Mouse (Mus musculus): ENCODE data around the gene Dusp12. TPM values are rescaled to one million over a fixed set of nuclear protein-coding genes. Genes with fewer than 3 reads are reported as not detected.

Dusp12 gene
- total RNA-seq, 2 experiments from 2014 or later = 4.0 to 4.1 TPM

GRCm38 (mm10) chr1:170891646-170892045, 6.3 kb upstream of the Dusp12 start:
- intact Hi-C loops (cut with DNase I) = no loop called here
- no peak for DNase-seq
- TF ChIP-seq CTCF (IDR thresholded peaks at IDR 0.05) = no peak
- Histone ChIP-seq H3K27ac (no peak overlapping the region), H3K4me3 (no peak overlapping the region)

GRCm38 (mm10) chr1:170889310-170889709, 4.0 kb upstream of the Dusp12 start:
- TF ChIP-seq CTCF (IDR thresholded peaks at IDR 0.05) = no peak
- DNase-seq = no peak
- intact Hi-C loops (cut with DNase I) = no loop called here
- Histone ChIP-seq H3K27ac (no peak overlapping the region), H3K4me3 (no peak overlapping the region)

GRCm38 (mm10) chr1:170886044-170886458, 711 bp upstream of the Dusp12 start:
- intact Hi-C loops (cut with DNase I) = no loop called here
- no peak overlapping the region for H3K4me3 ChIP-seq
- no peak overlapping the region for H3K27ac ChIP-seq
- no peak for TF ChIP-seq CTCF (IDR thresholded peaks at IDR 0.05)
- DNase-seq = no peak

GRCm38 (mm10) chr1:170884390-170884789, 950 bp downstream of the Dusp12 start:
- TF ChIP-seq CTCF (IDR thresholded peaks at IDR 0.05) = no peak
- intact Hi-C loops (cut with DNase I) = no loop called here
- no peak for DNase-seq
- peak overlapping the region; percentile 92 for H3K4me3 ChIP-seq
- H3K27ac ChIP-seq = peak overlapping the region; percentile 92; the same call in 1 of the 2 replicates

DNA sequence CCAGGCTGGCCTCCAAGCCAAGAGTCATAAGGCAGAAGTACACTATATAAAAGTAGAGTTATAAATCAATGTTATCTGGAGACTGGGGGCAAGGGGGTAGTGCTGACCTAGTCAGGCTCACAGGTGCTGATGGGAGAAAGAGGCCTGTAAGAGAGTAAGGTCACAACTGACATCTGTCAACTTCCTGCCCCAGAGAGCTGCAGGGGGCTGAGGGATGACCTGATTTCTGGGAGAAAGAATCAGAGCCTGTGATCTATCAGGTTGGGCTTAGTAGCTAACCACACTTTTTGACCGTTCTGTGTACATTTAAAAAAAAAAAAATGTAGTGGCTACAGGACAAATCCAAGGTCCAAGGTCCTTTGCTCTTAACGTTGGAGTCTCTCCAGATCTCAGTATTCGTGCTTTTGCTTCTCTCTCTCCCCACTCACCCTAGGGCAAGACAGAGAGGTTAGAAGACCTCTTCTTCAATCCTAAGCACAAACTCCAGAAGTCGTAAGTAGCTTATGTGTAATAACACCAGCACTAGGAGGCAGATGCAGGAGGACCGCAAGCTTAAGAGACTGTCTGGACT, 2.3 kb downstream of the Dusp12 start:
- intact Hi-C loops (cut with DNase I) = no loop called here
- no peak overlapping the region for H3K4me3 ChIP-seq
- no peak for TF ChIP-seq CTCF (IDR thresholded peaks at IDR 0.05)
- DNase-seq = no peak
- H3K27ac ChIP-seq = no peak overlapping the region

GRCm38 (mm10) chr1:170876906-170877305, 8.4 kb downstream of the Dusp12 start:
- TF ChIP-seq CTCF (IDR thresholded peaks at IDR 0.05) = no peak
- no peak for DNase-seq
- Histone ChIP-seq H3K4me3 (no peak overlapping the region), H3K27ac (no peak overlapping the region)
- intact Hi-C loops (cut with DNase I) = no loop called here

- Histone ChIP-seq H3K4me3 (no peak overlapping the region), H3K27ac (no peak overlapping the region)
- TF ChIP-seq CTCF (IDR thresholded peaks at IDR 0.05) = no peak
- intact Hi-C loops (cut with DNase I) = no loop called here
- no peak for DNase-seq
These were observed 9.7 kb downstream of the Dusp12 start for GRCm38 (mm10) chr1:170875676-170876075.

GRCm38 (mm10) chr1:170871961-170872360, 13.4 kb downstream of the Dusp12 start:
- intact Hi-C loops (cut with DNase I) = no loop called here
- Histone ChIP-seq H3K27ac (no peak overlapping the region), H3K4me3 (no peak overlapping the region)
- no peak for DNase-seq
- TF ChIP-seq CTCF (IDR thresholded peaks at IDR 0.05) = no peak

- H3K27ac ChIP-seq = no peak overlapping the region
- TF ChIP-seq CTCF (IDR thresholded peaks at IDR 0.05) = no peak
- intact Hi-C loops (cut with DNase I) = no loop called here
- no peak for DNase-seq
- H3K4me3 ChIP-seq = no peak overlapping the region
These were observed 13.9 kb downstream of the Dusp12 start for GRCm38 (mm10) chr1:170871402-170871801.

GRCm38 (mm10) chr1:170868905-170869283, 16.4 kb downstream of the Dusp12 start:
- intact Hi-C loops (cut with DNase I) = no loop called here
- DNase-seq = no peak
- Histone ChIP-seq H3K4me3 (peak overlapping the region; percentile 92), H3K27ac (peak overlapping the region; percentile 95)
- TF ChIP-seq CTCF (IDR thresholded peaks at IDR 0.05) = no peak

DNA sequence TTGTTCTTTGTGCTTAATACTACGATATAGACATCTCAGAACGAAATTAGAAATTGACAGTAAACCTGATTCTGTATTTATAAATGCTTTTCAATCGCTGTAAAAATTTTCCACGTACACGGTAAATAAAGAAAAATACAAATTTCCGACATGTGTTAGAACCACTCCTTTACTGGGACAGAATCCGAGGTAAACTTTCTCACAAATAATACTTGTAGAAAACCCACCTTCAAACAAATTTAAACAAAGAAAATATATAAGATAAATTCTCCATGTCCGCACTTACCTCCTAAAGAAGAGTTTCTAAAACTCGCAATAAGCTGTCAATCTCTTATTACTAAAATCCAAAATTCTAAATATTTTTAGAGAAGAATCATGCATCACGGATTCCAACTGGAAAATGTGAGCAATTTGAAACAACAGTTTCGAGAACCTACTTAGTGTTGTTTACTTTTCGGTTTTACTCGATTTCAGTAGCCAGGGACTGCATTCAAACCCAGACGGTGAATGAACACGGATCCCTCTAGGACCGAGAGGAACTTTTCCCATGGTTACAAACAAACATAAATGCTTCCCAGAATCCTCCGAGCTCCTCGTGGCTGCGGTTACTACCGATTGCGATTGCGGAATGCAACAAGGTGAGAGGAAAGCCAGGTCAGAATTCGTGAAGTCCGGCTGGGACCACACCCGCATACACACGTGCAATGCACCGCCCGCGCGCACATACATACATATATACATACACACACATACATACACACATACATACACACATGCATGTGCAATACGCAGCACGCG, 17.0 kb downstream of the Dusp12 start:
- intact Hi-C loops (cut with DNase I) = no loop called here
- H3K27ac ChIP-seq = peak overlapping the region; percentile 95
- no peak for TF ChIP-seq CTCF (IDR thresholded peaks at IDR 0.05)
- peak overlapping the region; percentile 92 for H3K4me3 ChIP-seq
- peak; percentile 67 for DNase-seq

GRCm38 (mm10) chr1:170867691-170868105, 17.6 kb downstream of the Dusp12 start, which contains the start of gene Atf6:
Atf6 (minus strand) TSS chr1:170867771.
- TF ChIP-seq CTCF (IDR thresholded peaks at IDR 0.05) = no peak
- intact Hi-C loops (cut with DNase I) = no loop called here
- DNase-seq = peak; percentile 96
- Histone ChIP-seq H3K4me3 (peak within 1 kb of the TSS; percentile 92), H3K27ac (peak within 1 kb of the TSS; percentile 95)

DNA sequence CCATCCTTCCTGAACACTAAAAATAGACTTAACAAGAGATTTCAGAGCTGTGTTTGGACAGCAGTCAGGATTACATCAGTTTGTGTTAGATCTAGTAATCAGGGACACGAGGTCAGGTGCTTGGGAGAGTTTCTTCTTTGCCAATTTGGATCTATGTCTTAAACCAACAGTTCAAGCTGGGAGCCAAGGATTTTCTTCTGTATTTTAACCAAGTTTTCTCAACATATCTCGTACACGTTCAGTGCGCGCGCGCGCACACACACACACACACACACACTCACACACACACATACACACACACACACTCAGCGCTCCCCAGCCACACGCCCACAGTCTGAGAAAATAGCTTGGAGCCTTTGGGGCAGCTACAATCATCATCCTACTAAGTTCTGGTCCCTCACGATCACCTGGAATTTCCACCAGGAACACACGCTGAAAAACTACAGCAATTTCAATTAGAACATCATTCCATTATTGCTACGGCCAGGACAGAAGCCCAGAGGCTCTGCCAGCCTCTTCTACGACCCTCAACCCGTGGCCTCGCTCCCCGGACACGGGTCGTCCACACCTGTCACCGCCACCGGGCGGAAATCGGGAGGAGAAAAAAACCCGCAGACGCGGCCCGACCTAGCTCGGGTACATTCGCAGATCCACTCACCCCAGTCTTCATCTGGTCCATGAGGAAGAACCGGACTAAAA, 18.2 kb downstream of the Dusp12 start:
- DNase-seq = no peak
- intact Hi-C loops (cut with DNase I) = no loop called here

More for the DNA sequence above, 18.2 kb downstream of the Dusp12 start:
- Histone ChIP-seq H3K4me3 (peak overlapping the region; percentile 92), H3K27ac (peak overlapping the region; percentile 95)
- no peak for TF ChIP-seq CTCF (IDR thresholded peaks at IDR 0.05)
